Comparison of ENCODE assay signal across 8 mouse cellular contexts in the genomic region with DNA sequence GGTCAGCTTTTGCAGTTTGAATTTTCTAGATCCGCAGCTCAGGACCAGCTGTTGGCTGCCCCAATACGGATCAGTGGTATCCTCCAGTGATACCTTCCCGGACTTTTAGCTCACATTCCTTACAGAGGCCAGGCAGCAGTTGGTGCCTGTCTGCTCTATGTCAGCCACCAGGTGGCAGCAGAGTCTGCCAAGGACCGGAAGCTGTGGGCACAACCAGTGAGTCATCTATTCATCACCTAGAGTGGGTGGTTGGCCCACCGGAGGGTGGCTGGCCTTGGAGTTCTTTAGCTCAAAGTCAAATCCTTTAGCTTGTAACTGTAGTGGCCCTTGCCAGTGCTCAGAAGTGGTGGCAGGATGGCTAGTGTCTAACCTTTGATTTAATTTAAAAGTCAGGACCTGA.
DNase-seq lines count a peak whose midpoint lies in the region; ATAC-seq and TF ChIP-seq lines count a peak whose summit lies in the region.

No protein-coding gene starts in this region.

- peak; percentile 78 for ATAC-seq in kidney, embryonic 14.5 days (ENCODE audit: low FRiP score, low TSS enrichment)
- ATAC-seq in limb, embryonic 14.5 days (ENCODE audit: low FRiP score, low read depth), result 0 out of 2 replicates have a peak, but pooled peaks have one; percentile 44
- ATAC-seq in stomach, embryonic 14.5 days (ENCODE audit: insufficient number of reproducible peaks, insufficient read depth, low FRiP score, low read depth), result peak; percentile 60; the same call in 1 of the 2 replicates

- H3K27me3 ChIP-seq in kidney, embryonic 14.5 days (ENCODE audit: control insufficient read depth, insufficient read depth, low read length), result no peaks in the 10 kb centered on the region
- no peaks in the 10 kb centered on the region for H3K27me3 ChIP-seq in limb, embryonic 14.5 days (ENCODE audit: control insufficient read depth, insufficient read depth, low read length)
- H3K27me3 ChIP-seq in stomach, embryonic 14.5 days (ENCODE audit: control insufficient read depth, insufficient read depth, low read length), result no peaks in the 10 kb centered on the region

- no peak overlapping the region for H3K4me2 ChIP-seq in kidney, embryonic 14.5 days (replicated peaks; ENCODE audit: low read depth, low read length)
- H3K4me2 ChIP-seq in limb, embryonic 14.5 days (replicated peaks; ENCODE audit: low read depth, low read length, severe bottlenecking), result no peak overlapping the region
- no peak overlapping the region for H3K4me2 ChIP-seq in stomach, embryonic 14.5 days (replicated peaks; ENCODE audit: low read depth, low read length)

- H3K9me3 ChIP-seq in kidney, embryonic 14.5 days (ENCODE audit: control insufficient read depth, low read length), result no peaks in the 10 kb centered on the region
- no peaks in the 10 kb centered on the region for H3K9me3 ChIP-seq in limb, embryonic 14.5 days (ENCODE audit: control insufficient read depth, low read length)
- no peaks in the 10 kb centered on the region for H3K9me3 ChIP-seq in stomach, embryonic 14.5 days (ENCODE audit: control insufficient read depth, low read depth, low read length)

- no peak overlapping the region for H3K9ac ChIP-seq in kidney, embryonic 14.5 days (ENCODE audit: low read depth, low read length)
- H3K9ac ChIP-seq in limb, embryonic 14.5 days (ENCODE audit: low read depth, low read length, severe bottlenecking), result no peak overlapping the region
- no peak overlapping the region for H3K9ac ChIP-seq in stomach, embryonic 14.5 days (replicated peaks; ENCODE audit: low read depth, low read length)

- H3K27ac ChIP-seq in kidney, embryonic 14.5 days (ENCODE audit: low read depth, low read length), result no peak overlapping the region
- H3K27ac ChIP-seq in limb, embryonic 14.5 days (replicated peaks; ENCODE audit: low read depth, low read length), result no peak overlapping the region
- H3K27ac ChIP-seq in stomach, embryonic 14.5 days (ENCODE audit: low read length), result no peak overlapping the region

- no peak overlapping the region for H3K4me3 ChIP-seq in kidney, embryonic 14.5 days (ENCODE audit: low read length)
- H3K4me3 ChIP-seq in limb, embryonic 14.5 days (replicated peaks; ENCODE audit: low read length), result no peak overlapping the region
- no peak overlapping the region for H3K4me3 ChIP-seq in stomach, embryonic 14.5 days (ENCODE audit: low read depth, low read length)

- no peak for TF ChIP-seq POLR2A in limb, embryonic 14.5 days (IDR thresholded peaks at IDR 0.05; ENCODE audit: borderline replicate concordance, extremely low read depth, insufficient read depth, insufficient read length)

- H3K4me1 ChIP-seq in kidney, embryonic 14.5 days (ENCODE audit: control insufficient read depth, insufficient read depth, low read length), result no peaks in the 10 kb centered on the region
- H3K4me1 ChIP-seq in limb, embryonic 14.5 days (ENCODE audit: control insufficient read depth, insufficient read depth, low read length), result no peaks in the 10 kb centered on the region
- no peaks in the 10 kb centered on the region for H3K4me1 ChIP-seq in stomach, embryonic 14.5 days (ENCODE audit: control insufficient read depth, insufficient read depth, low read length)

- no peaks in the 10 kb centered on the region for H3K36me3 ChIP-seq in kidney, embryonic 14.5 days (ENCODE audit: control insufficient read depth, insufficient read depth, low read length)
- H3K36me3 ChIP-seq in limb, embryonic 14.5 days (ENCODE audit: control insufficient read depth, insufficient read depth, low read length), result no peaks in the 10 kb centered on the region
- no peaks in the 10 kb centered on the region for H3K36me3 ChIP-seq in stomach, embryonic 14.5 days (ENCODE audit: control insufficient read depth, insufficient read depth, low read length)

- 20% methylated on average over 5 of the region's 5 CpGs for WGBS in kidney, embryonic 14.5 days
- WGBS in limb, embryonic 14.5 days, result 21% methylated on average over 5 of the region's 5 CpGs
- WGBS in stomach, embryonic 14.5 days, result 19% methylated on average over 5 of the region's 5 CpGs

- peak; percentile 69 for DNase-seq in 3134 (ENCODE audit: extremely low read depth, insufficient read length, low spot score)
- DNase-seq in adrenal gland, adult 2 months, result peak; percentile 88
- DNase-seq in embryo, embryonic 11.5 days (ENCODE audit: low read depth, low spot score), result peak; percentile 62
- DNase-seq in gastrocnemius, postnatal 4 days (ENCODE audit: low spot score in 2 of 2), result peak; percentile 43 to 70
- peak; percentile 50 for DNase-seq in limb, embryonic 14.5 days (ENCODE audit: low spot score)
- peak; percentile 76 for DNase-seq in neural tube, embryonic 10.5 days (ENCODE audit: extremely low spot score, low spot score)
